Mouse (Mus musculus): ENCODE data around the gene Taf4. TPM values are rescaled to one million over a fixed set of nuclear protein-coding genes. Genes with fewer than 3 reads are reported as not detected.

Taf4 gene
- polyA plus RNA-seq, 1 experiment from 2014 or later: 5.2 TPM

DNA sequence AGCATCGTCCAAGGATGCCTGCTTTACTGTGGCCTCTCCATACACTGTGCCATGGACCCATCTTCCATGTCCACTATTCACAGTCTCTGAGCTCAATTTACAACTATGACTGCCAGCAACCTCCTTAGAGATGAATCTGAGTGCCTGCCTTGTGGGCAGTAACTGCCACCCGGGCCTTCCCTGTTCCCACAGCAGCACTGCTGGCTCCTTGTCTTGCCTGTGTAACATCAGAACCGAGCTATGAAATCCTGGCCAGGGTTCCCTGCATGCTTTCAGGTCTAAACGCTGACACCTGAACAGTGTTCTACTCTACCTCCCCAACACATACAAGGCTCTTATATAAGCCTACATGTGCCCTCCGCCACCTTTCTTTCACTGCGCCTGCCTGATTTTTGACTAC, 16.1 kb downstream of the Taf4 start:
- Histone ChIP-seq H3K27me3 (no peaks in the 10 kb centered on the region), H3K4me2 (no peak overlapping the region), H3K36me3 (ENCODE audit: poor library complexity, severe bottlenecking) (no peaks in the 10 kb centered on the region), H3K9me3 (replicated peaks) (no peaks in the 10 kb centered on the region), H3K9ac (peak overlapping the region; percentile 37; the same call in 1 of the 2 replicates), H3K4me3 (no peak overlapping the region), H3K4me1 (peaks cover 16% of the 10 kb centered on the region), H3K27ac (no peak overlapping the region; the same call in 1 of the 2 replicates)
- no peak for ATAC-seq
- WGBS: 90% methylated on average over 6 of the region's 6 CpGs

DNA sequence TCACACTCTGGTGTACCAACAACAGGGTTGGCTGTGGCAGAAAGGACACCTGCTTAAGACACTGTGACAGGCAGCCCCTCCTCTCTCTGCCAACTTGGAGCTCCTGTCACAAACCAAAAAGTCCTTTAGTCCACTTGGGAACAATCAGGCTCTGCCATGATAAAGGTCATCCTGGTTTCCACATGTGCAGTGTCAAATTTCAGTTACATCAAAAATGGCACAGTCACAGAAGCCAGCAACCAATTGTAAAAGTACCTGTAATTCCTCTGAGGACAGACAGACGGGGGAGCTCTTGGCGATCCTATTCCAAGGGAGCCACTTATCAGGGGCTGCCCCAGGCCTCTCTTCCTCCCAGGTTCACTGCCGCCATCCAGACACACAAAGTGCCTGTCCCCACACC, 17.1 kb downstream of the Taf4 start:
- H3K4me2 ChIP-seq: no peak overlapping the region
- 47% methylated on average over 3 of the region's 3 CpGs for WGBS
- no peaks in the 10 kb centered on the region for H3K9me3 ChIP-seq (replicated peaks)
- no peak overlapping the region for H3K4me3 ChIP-seq
- no peaks in the 10 kb centered on the region for H3K27me3 ChIP-seq
- ATAC-seq: no peak
- H3K36me3 ChIP-seq (ENCODE audit: poor library complexity, severe bottlenecking): no peaks in the 10 kb centered on the region
- peaks cover 16% of the 10 kb centered on the region for H3K4me1 ChIP-seq
- H3K27ac ChIP-seq: no peak overlapping the region
- no peak overlapping the region for H3K9ac ChIP-seq

DNA sequence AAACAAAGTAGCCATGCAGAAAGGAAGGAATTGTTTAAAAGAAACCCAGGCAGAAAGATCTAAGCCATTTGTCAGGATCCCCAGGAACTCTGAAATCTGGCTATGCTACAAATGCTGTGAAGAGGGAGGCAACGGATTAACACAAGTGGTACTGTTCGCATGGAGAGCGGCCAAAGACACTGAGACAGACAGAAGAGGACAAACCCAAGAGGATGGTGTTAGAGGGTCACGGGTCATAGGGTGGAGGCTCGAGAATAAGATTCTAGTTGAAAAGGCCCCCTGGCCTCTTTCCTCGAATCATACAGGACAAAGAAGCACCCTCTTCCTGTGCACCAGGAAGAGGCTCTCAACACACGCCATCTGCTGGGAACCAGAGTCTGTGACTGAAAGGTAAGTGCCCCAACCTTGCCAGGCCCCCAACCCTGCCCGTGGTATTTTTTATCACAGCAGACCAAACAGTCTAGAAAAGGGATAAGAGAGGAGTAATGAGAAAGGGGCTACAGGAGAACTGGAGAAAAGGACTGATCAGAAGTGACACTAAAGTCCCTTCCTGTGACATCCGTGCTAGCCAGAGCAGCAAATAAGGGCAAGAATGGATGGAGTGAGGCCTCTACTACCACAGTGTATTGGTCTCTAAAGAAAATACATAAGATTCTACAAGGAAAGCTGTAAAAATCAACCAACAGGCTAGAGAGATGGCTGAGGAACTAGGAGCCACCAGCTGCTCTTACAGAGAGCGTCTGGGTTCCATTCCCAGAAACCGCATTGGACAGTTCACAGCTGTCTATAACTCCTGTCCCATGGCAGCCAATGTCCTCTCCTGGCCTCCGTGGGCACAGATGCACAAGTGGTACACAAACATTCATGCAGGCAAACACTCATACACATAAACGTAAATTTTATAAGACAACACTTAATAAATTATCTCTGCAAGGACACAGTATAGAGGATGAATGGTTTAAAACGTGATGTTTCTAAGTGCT, 24.6 kb downstream of the Taf4 start:
- peaks cover 28% of the 10 kb centered on the region for H3K4me1 ChIP-seq
- WGBS: 62% methylated on average over 14 of the region's 14 CpGs
- H3K9me3 ChIP-seq (replicated peaks): no peaks in the 10 kb centered on the region
- no peaks in the 10 kb centered on the region for H3K27me3 ChIP-seq
- no peak overlapping the region; the same call in 1 of the 2 replicates for H3K27ac ChIP-seq
- no peak overlapping the region for H3K4me3 ChIP-seq
- no peak for ATAC-seq
- no peak overlapping the region for H3K4me2 ChIP-seq
- no peak overlapping the region; the same call in 1 of the 2 replicates for H3K9ac ChIP-seq
- H3K36me3 ChIP-seq (ENCODE audit: poor library complexity, severe bottlenecking): no peaks in the 10 kb centered on the region

DNA sequence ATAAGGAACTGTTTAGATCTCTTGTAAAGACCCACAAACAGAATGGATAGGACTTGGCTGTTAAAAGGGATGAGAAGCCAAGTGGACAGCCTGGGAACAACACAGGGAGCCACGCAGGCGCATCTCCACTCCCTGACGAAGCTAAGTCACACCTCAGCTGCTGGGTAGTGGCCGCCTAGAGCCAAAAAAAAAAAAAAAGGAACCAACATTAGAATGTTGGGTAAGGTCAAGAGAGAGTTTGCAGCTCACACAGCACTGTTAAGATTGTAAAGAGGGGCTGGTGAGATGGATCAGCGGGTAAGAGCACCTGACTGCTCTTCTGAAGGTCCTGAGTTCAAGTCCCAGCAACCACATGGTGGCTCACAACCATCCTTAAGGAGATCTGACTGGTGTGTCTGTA, 27.6 kb downstream of the Taf4 start:
- H3K9me3 ChIP-seq (replicated peaks): no peaks in the 10 kb centered on the region
- H3K4me2 ChIP-seq: no peak overlapping the region
- no peak for ATAC-seq
- H3K4me3 ChIP-seq: no peak overlapping the region
- H3K27me3 ChIP-seq: no peaks in the 10 kb centered on the region
- H3K36me3 ChIP-seq (ENCODE audit: poor library complexity, severe bottlenecking): no peaks in the 10 kb centered on the region
- peaks cover 48% of the 10 kb centered on the region for H3K4me1 ChIP-seq
- no peak overlapping the region for H3K27ac ChIP-seq
- WGBS: 93% methylated on average over 5 of the region's 5 CpGs
- H3K9ac ChIP-seq: no peak overlapping the region

GRCm38 (mm10) chr2:179947607-179948006, 28.8 kb downstream of the Taf4 start:
- Histone ChIP-seq H3K27me3 (no peaks in the 10 kb centered on the region), H3K4me2 (no peak overlapping the region), H3K9ac (no peak overlapping the region), H3K9me3 (replicated peaks) (no peaks in the 10 kb centered on the region), H3K36me3 (ENCODE audit: poor library complexity, severe bottlenecking) (no peaks in the 10 kb centered on the region), H3K4me1 (peaks cover 51% of the 10 kb centered on the region), H3K4me3 (no peak overlapping the region), H3K27ac (no peak overlapping the region)
- WGBS: 72% methylated on average over 5 of the region's 5 CpGs
- no peak for ATAC-seq

GRCm38 (mm10) chr2:179946496-179946895, 29.9 kb downstream of the Taf4 start:
- no peak for ATAC-seq
- Histone ChIP-seq H3K4me3 (no peak overlapping the region), H3K4me2 (no peak overlapping the region), H3K36me3 (ENCODE audit: poor library complexity, severe bottlenecking) (no peaks in the 10 kb centered on the region), H3K4me1 (peaks cover 49% of the 10 kb centered on the region), H3K9me3 (replicated peaks) (no peaks in the 10 kb centered on the region), H3K27me3 (no peaks in the 10 kb centered on the region), H3K27ac (no peak overlapping the region), H3K9ac (no peak overlapping the region)
- WGBS: 84% methylated on average over 6 of the region's 6 CpGs

GRCm38 (mm10) chr2:179945051-179945450, 31.4 kb downstream of the Taf4 start:
- Histone ChIP-seq H3K4me1 (peaks cover 49% of the 10 kb centered on the region), H3K9me3 (replicated peaks) (no peaks in the 10 kb centered on the region), H3K27me3 (no peaks in the 10 kb centered on the region), H3K9ac (no peak overlapping the region), H3K4me2 (no peak overlapping the region), H3K4me3 (no peak overlapping the region), H3K27ac (no peak overlapping the region), H3K36me3 (ENCODE audit: poor library complexity, severe bottlenecking) (no peaks in the 10 kb centered on the region)
- no peak for ATAC-seq
- WGBS: 59% methylated on average over 3 of the region's 4 CpGs

DNA sequence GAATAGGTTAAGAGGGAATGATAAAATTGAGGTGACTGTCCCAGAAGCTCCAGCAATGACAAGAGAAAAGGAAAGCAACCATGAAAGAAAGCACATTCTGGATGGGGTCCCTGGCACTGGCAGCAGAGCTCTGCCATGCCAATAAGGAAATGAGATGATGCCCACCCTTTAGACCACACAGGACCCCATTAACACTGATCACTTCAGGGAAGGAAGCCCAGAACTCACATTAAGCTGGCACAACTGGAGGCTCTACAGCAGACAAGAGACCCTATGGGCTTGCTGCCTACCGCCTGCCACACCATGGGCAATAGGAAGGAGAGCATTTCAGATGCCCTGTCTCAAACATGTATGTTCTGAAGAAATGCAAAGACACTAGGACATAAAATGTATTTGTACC, 34.8 kb downstream of the Taf4 start:
- Histone ChIP-seq H3K9me3 (replicated peaks) (no peaks in the 10 kb centered on the region), H3K4me2 (no peak overlapping the region), H3K4me1 (peaks cover 33% of the 10 kb centered on the region), H3K4me3 (no peak overlapping the region), H3K27me3 (no peaks in the 10 kb centered on the region), H3K36me3 (ENCODE audit: poor library complexity, severe bottlenecking) (no peaks in the 10 kb centered on the region), H3K9ac (no peak overlapping the region), H3K27ac (no peak overlapping the region)
- WGBS: 90% methylated on average over 1 of the region's 1 CpGs
- no peak for ATAC-seq

- 88% methylated on average over 4 of the region's 4 CpGs for WGBS
- Histone ChIP-seq H3K4me3 (no peak overlapping the region), H3K27me3 (no peaks in the 10 kb centered on the region), H3K36me3 (ENCODE audit: poor library complexity, severe bottlenecking) (peaks cover 31% of the 10 kb centered on the region), H3K9ac (no peak overlapping the region), H3K27ac (no peak overlapping the region), H3K4me1 (peaks cover 10% of the 10 kb centered on the region), H3K4me2 (no peak overlapping the region), H3K9me3 (replicated peaks) (no peaks in the 10 kb centered on the region)
- ATAC-seq: no peak
These were observed 39.4 kb downstream of the Taf4 start for GRCm38 (mm10) chr2:179937091-179937490.

GRCm38 (mm10) chr2:179934165-179934564, 42.3 kb downstream of the Taf4 start:
- Histone ChIP-seq H3K27me3 (no peaks in the 10 kb centered on the region), H3K4me1 (no peaks in the 10 kb centered on the region; the same call in 1 of the 2 replicates), H3K9me3 (replicated peaks) (no peaks in the 10 kb centered on the region), H3K9ac (no peak overlapping the region), H3K36me3 (ENCODE audit: poor library complexity, severe bottlenecking) (peaks cover 59% of the 10 kb centered on the region), H3K27ac (no peak overlapping the region), H3K4me3 (no peak overlapping the region), H3K4me2 (no peak overlapping the region)
- WGBS: 71% methylated on average over 3 of the region's 3 CpGs
- ATAC-seq: no peak

DNA sequence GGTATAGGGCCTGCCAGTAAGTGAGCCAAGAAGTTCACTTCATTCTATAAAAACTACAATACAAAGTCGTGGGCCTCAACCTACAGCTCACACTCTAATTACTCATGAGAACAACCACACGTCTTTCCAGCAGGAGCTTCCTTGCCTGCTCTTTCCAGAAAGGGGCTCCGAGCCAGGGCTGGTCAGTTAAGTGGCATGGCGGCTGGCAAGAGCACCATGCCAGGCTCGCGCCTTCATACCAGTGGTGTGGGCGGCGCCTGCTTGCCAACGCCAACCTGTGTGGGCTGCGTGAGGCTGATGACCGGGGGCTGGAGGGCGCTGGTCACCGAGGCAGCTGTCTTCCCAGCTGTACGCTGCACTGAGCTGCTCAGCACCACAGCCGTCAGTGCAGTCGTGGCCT, 44.7 kb downstream of the Taf4 start:
- 95% methylated on average over 16 of the region's 16 CpGs for WGBS
- no peak overlapping the region for H3K9ac ChIP-seq
- no peaks in the 10 kb centered on the region for H3K9me3 ChIP-seq (replicated peaks)
- no peak overlapping the region for H3K4me2 ChIP-seq
- no peaks in the 10 kb centered on the region for H3K27me3 ChIP-seq
- no peaks in the 10 kb centered on the region for H3K4me1 ChIP-seq
- no peak overlapping the region for H3K27ac ChIP-seq
- H3K4me3 ChIP-seq: no peak overlapping the region
- H3K36me3 ChIP-seq (ENCODE audit: poor library complexity, severe bottlenecking): peaks cover 71% of the 10 kb centered on the region
- ATAC-seq: no peak

GRCm38 (mm10) chr2:179929166-179929565, 47.3 kb downstream of the Taf4 start:
- Histone ChIP-seq H3K36me3 (ENCODE audit: poor library complexity, severe bottlenecking) (peaks cover 83% of the 10 kb centered on the region), H3K4me2 (no peak overlapping the region), H3K27me3 (no peaks in the 10 kb centered on the region), H3K9me3 (replicated peaks) (no peaks in the 10 kb centered on the region), H3K4me3 (no peak overlapping the region), H3K4me1 (no peaks in the 10 kb centered on the region), H3K9ac (no peak overlapping the region), H3K27ac (no peak overlapping the region)
- no peak for ATAC-seq
- WGBS: 97% methylated on average over 13 of the region's 13 CpGs

Data from forebrain, embryonic 13.5 days (tissue).